ENCODE assay signal across 16 mouse cellular contexts in the genomic region with DNA sequence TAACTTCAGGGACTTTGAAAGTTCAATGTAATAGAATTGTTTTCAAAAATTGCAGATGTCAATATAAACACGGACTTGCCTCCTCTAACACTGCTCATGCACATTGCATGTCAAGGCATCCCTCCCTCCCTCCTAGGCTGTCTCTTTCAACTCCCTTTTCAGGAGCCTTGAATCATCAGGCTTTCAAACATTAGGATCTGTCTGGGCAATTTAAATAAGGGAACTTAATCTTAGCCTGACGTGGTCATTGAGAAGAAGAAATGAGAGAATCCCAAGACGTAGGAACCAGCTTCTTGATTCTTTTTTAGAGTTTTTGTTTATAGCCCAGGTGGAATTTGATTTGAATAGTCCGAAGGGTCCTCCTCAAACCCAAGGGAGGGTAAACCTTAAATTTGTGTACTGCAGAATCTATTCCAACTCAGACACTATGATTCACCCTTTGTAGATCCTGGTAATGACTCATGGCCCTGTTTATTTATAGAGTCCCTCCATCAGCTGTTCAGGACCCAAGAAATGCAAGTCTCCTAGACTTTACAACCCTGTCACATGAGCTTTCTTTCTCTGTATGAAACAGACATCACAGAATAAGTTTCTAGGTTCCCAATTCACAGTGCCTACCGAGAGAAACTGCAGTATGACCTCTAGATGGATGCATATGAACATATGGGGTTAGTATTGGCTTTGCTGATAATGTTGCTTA.
DNase-seq lines count a peak whose midpoint lies in the region; ATAC-seq and TF ChIP-seq lines count a peak whose summit lies in the region.
"Had no signal": no experiment of that assay in that cellular context is flagged by ENCODE, and none has a peak within 500 bp of the region (broad histone marks: within the 10 kb centered on the region; RNA-seq: fewer than 3 reads in every experiment).

No protein-coding gene starts in this region.

- peak overlapping the region; percentile 89 for H3K27ac ChIP-seq in kidney, embryonic 15.5 days
- no peak overlapping the region for H3K27ac ChIP-seq in kidney, adult 2 months (ENCODE audit: insufficient read depth, low read depth, low read length)
- H3K27ac ChIP-seq in embryonic facial prominence, embryonic 13.5 days: peak overlapping the region; percentile 35
- H3K27ac ChIP-seq in olfactory bulb, adult 2 months (ENCODE audit: insufficient read depth, low read depth, low read length): peak overlapping the region; percentile 69
- H3K27ac ChIP-seq: forebrain, embryonic 12.5 days; left cerebral cortex, adult 2 months; liver, embryonic 12.5 days; neural tube, embryonic 13.5 days had no signal

- no peak for TF ChIP-seq POLR2A in kidney, adult 2 months (IDR thresholded peaks at IDR 0.05; ENCODE audit: low read depth, low read length)
- TF ChIP-seq POLR2A in olfactory bulb, adult 2 months (IDR thresholded peaks at IDR 0.05; ENCODE audit: insufficient read depth, low read depth, low read length): no peak

- H3K4me2 ChIP-seq in kidney, embryonic 15.5 days: peak overlapping the region; percentile 0; the same call in 1 of the 2 replicates
- peak overlapping the region; percentile 7; the same call in 1 of the 2 replicates for H3K4me2 ChIP-seq in embryonic facial prominence, embryonic 13.5 days
- H3K4me2 ChIP-seq: forebrain, embryonic 12.5 days; liver, embryonic 12.5 days; neural tube, embryonic 13.5 days had no signal

- TF ChIP-seq CTCF in kidney, adult 2 months (conservative IDR thresholded peaks at IDR 0.05; ENCODE audit: insufficient read depth, insufficient read length, low read depth, low read length): no peak
- TF ChIP-seq CTCF in olfactory bulb, adult 2 months (IDR thresholded peaks at IDR 0.05; ENCODE audit: insufficient read depth, low read depth, low read length): no peak

- no peak for DNase-seq in frontal cortex, postnatal 25 days (ENCODE audit: low spot score in 2 of 2)
- DNase-seq in kidney, adult 2 months: no peak
- no peak for DNase-seq in retina, postnatal 1 day
- DNase-seq in urinary bladder, adult 18-20 months (ENCODE audit: low spot score in 2 of 2): no peak
- DNase-seq: adrenal gland, postnatal 25 days; midbrain, embryonic 14.5 days had no signal

- 56% methylated on average over 5 of the region's 5 CpGs for whole genome bisulfite sequencing in kidney, embryonic 15.5 days
- WGBS in kidney, adult 2 months: 63% methylated on average over 5 of the region's 5 CpGs
- WGBS in embryonic facial prominence, embryonic 13.5 days: 65% methylated on average over 5 of the region's 5 CpGs
- 43% methylated on average over 5 of the region's 5 CpGs for WGBS in olfactory bulb, adult 2 months

- peak; percentile 72 for ATAC-seq in frontal cortex, adult (ENCODE audit: low TSS enrichment)
- no peak for ATAC-seq in kidney, embryonic 15.5 days (replicated peaks; ENCODE audit: low FRiP score)
- no peak for ATAC-seq in embryonic facial prominence, embryonic 13.5 days (ENCODE audit: insufficient number of reproducible peaks, insufficient read depth, low FRiP score, low TSS enrichment, low read depth)
- ATAC-seq: inflammation-experienced regulatory T-cells, adult 6 months; liver, embryonic 12.5 days had no signal

- no peak overlapping the region for H3K9ac ChIP-seq in kidney, embryonic 15.5 days
- no peak overlapping the region for H3K9ac ChIP-seq in embryonic facial prominence, embryonic 13.5 days
- H3K9ac ChIP-seq: forebrain, embryonic 12.5 days; liver, embryonic 12.5 days; neural tube, embryonic 13.5 days had no signal

- H3K4me3 ChIP-seq in kidney, embryonic 15.5 days (replicated peaks): no peak overlapping the region
- H3K4me3 ChIP-seq in kidney, adult 2 months (ENCODE audit: insufficient read depth, low read depth, low read length): no peak overlapping the region
- no peak overlapping the region for H3K4me3 ChIP-seq in embryonic facial prominence, embryonic 13.5 days
- no peak overlapping the region for H3K4me3 ChIP-seq in olfactory bulb, adult 2 months (ENCODE audit: insufficient read depth, low read depth, low read length)
- H3K4me3 ChIP-seq: forebrain, embryonic 12.5 days; left cerebral cortex, adult 2 months; liver, embryonic 12.5 days; neural tube, embryonic 13.5 days had no signal

- no peaks in the 10 kb centered on the region for H3K36me3 ChIP-seq in kidney, embryonic 15.5 days
- no peaks in the 10 kb centered on the region for H3K36me3 ChIP-seq in kidney, adult 2 months (ENCODE audit: control insufficient read depth, insufficient read depth, low read length)
- H3K36me3 ChIP-seq in embryonic facial prominence, embryonic 13.5 days: no peaks in the 10 kb centered on the region
- H3K36me3 ChIP-seq: forebrain, embryonic 12.5 days; G1E; liver, embryonic 12.5 days; neural tube, embryonic 13.5 days had no signal

- H3K27me3 ChIP-seq in kidney, embryonic 15.5 days: no peaks in the 10 kb centered on the region
- H3K27me3 ChIP-seq in kidney, adult 2 months (replicated peaks; ENCODE audit: control insufficient read depth, insufficient read depth, low read length): no peaks in the 10 kb centered on the region
- H3K27me3 ChIP-seq in embryonic facial prominence, embryonic 13.5 days: no peaks in the 10 kb centered on the region
- H3K27me3 ChIP-seq: forebrain, embryonic 12.5 days; liver, embryonic 12.5 days; neural tube, embryonic 13.5 days had no signal

- no peaks in the 10 kb centered on the region for H3K9me3 ChIP-seq in kidney, embryonic 15.5 days (replicated peaks)
- H3K9me3 ChIP-seq in embryonic facial prominence, embryonic 13.5 days: no peaks in the 10 kb centered on the region
- H3K9me3 ChIP-seq: forebrain, embryonic 12.5 days; G1E; liver, embryonic 12.5 days; neural tube, embryonic 13.5 days had no signal

- peaks cover 39% of the 10 kb centered on the region for H3K4me1 ChIP-seq in kidney, embryonic 15.5 days
- no peaks in the 10 kb centered on the region for H3K4me1 ChIP-seq in kidney, adult 2 months (ENCODE audit: control insufficient read depth, insufficient read depth, low read length)
- peaks cover 37% of the 10 kb centered on the region for H3K4me1 ChIP-seq in embryonic facial prominence, embryonic 13.5 days
- H3K4me1 ChIP-seq in olfactory bulb, adult 2 months (ENCODE audit: control insufficient read depth, insufficient read depth, low read length): no peaks in the 10 kb centered on the region
- H3K4me1 ChIP-seq: liver, embryonic 12.5 days had no signal
